Mouse (Mus musculus) CH12.LX (cell line): ENCODE results near the gene Nfic. TPM values are rescaled to one million over a fixed set of nuclear protein-coding genes. Genes with fewer than 3 reads are reported as not detected.

Source experiments
- DNase-seq: peaks from one replicate; pipeline ENCODE4 v3.0.0-alpha.2; 2013; ENCODE audit errors: extremely low read depth
- H3K27ac ChIP-seq: 2 replicates; pipeline ENCODE4 v1.5.1; 2012; ENCODE audit warnings: low read depth, mild to moderate bottlenecking, control low read depth, moderate library complexity; ENCODE audit not compliant: insufficient read depth
- H3K27me3 ChIP-seq: replicated peaks from 2 replicates; pipeline ENCODE3; 2012; ENCODE audit warnings: inconsistent platforms
- H3K36me3 ChIP-seq, 2 experiments: replicated peaks in 1 of 2; 2 replicates each; pipeline versions ENCODE3 to v1.6.1; 2012; ENCODE audit warnings: inconsistent platforms in 1 of 2, low read length in 1 of 2, mild to moderate bottlenecking in 1 of 2, mixed read lengths in 1 of 2, moderate library complexity in 1 of 2; ENCODE audit not compliant: control insufficient read depth in 1 of 2, insufficient read depth in 1 of 2
- H3K4me1 ChIP-seq, 2 experiments: 2 replicates each; pipeline ENCODE4 v1.6.1; 2012; ENCODE audit warnings: inconsistent platforms in 1 of 2, moderate library complexity in 1 of 2; ENCODE audit not compliant: insufficient read depth in 2 of 2, control insufficient read depth in 1 of 2
- H3K4me2 ChIP-seq: 2 replicates; pipeline ENCODE4 v1.6.1; 2012; ENCODE audit warnings: low read depth, mild to moderate bottlenecking, control low read depth; ENCODE audit not compliant: poor library complexity, insufficient read depth, severe bottlenecking
- H3K4me3 ChIP-seq, 3 experiments: fragments of 150-350 bp in 1 of 3; sonication (generic) in 1 of 3; replicated peaks in 1 of 3; 2 replicates each; pipeline versions ENCODE3 to v1.5.1; 2011 to 2012; ENCODE audit warnings: low read depth in 2 of 3, low read length in 2 of 3, mild to moderate bottlenecking in 2 of 3, moderate library complexity in 2 of 3, control low read depth in 1 of 3, improper control_type of control experiment in 1 of 3, inconsistent platforms in 1 of 3, mixed read lengths in 1 of 3; ENCODE audit not compliant: poor library complexity in 1 of 3
- H3K79me2 ChIP-seq: replicated peaks from 2 replicates; pipeline ENCODE4 v1.6.1; 2012; ENCODE audit warnings: mild to moderate bottlenecking, moderate library complexity; ENCODE audit not compliant: control insufficient read depth, poor library complexity, insufficient read depth, severe bottlenecking; ENCODE audit errors: extremely low read depth
- H3K9ac ChIP-seq: 2 replicates; pipeline ENCODE4 v1.6.1; 2012; ENCODE audit warnings: low read depth, mild to moderate bottlenecking, control low read depth, moderate library complexity; ENCODE audit not compliant: insufficient read depth
- H3K9me3 ChIP-seq: replicated peaks from 2 replicates; pipeline ENCODE3; 2012; ENCODE audit warnings: low read length, inconsistent platforms, mixed read lengths
- BHLHE40 ChIP-seq: IDR thresholded peaks from 2 replicates; pipeline ENCODE4 v1.6.1; 2011; ENCODE audit warnings: mild to moderate bottlenecking, low read depth, low read length, improper control_type of control experiment
- CHD2 ChIP-seq: IDR thresholded peaks from 2 replicates; pipeline ENCODE4 v1.6.1; 2011; ENCODE audit warnings: low read length, improper control_type of control experiment
- CTCF ChIP-seq, 2 experiments: IDR thresholded peaks in 1 of 2; conservative IDR thresholded peaks in 1 of 2; 2 replicates each; pipeline ENCODE4 v1.5.1; 2011 to 2012; ENCODE audit warnings: low read depth in 2 of 2, low read length in 2 of 2, improper control_type of control experiment in 1 of 2, inconsistent platforms in 1 of 2, mild to moderate bottlenecking in 1 of 2, moderate library complexity in 1 of 2
- E2F4 ChIP-seq: IDR thresholded peaks from 2 replicates; pipeline ENCODE4 v1.6.1; 2011; ENCODE audit warnings: low read depth, low read length, improper control_type of control experiment; ENCODE audit not compliant: insufficient replicate concordance
- EP300 ChIP-seq: IDR thresholded peaks from 2 replicates; pipeline ENCODE4 v1.6.1; 2011; ENCODE audit warnings: low read length, improper control_type of control experiment
- IRF4 ChIP-seq: IDR thresholded peaks from 2 replicates; pipeline ENCODE4 v1.6.1; 2014; ENCODE audit warnings: low read depth, mild to moderate bottlenecking, inconsistent platforms, low read length, improper control_type of control experiment
- JUN ChIP-seq: IDR thresholded peaks from 2 replicates; pipeline ENCODE4 v1.6.1; 2011; ENCODE audit warnings: low read depth, mild to moderate bottlenecking, low read length, improper control_type of control experiment, moderate library complexity; ENCODE audit not compliant: insufficient read depth
- KAT2A ChIP-seq: IDR thresholded peaks from 2 replicates; pipeline ENCODE4 v1.6.1; 2012; ENCODE audit warnings: low read length, improper control_type of control experiment, inconsistent platforms; ENCODE audit not compliant: insufficient replicate concordance
- MAFK ChIP-seq: IDR thresholded peaks from 2 replicates; pipeline ENCODE4 v1.6.1; 2011; ENCODE audit warnings: low read length, improper control_type of control experiment; ENCODE audit not compliant: insufficient replicate concordance
- MXI1 ChIP-seq: IDR thresholded peaks from 2 replicates; pipeline ENCODE4 v1.6.1; 2011; ENCODE audit warnings: mild to moderate bottlenecking, low read depth, low read length, improper control_type of control experiment
- MYC ChIP-seq: IDR thresholded peaks from 2 replicates; pipeline ENCODE4 v1.6.1; 2011; ENCODE audit warnings: low read depth, mild to moderate bottlenecking, improper control_type of control experiment, low read length
- NRF1 ChIP-seq: IDR thresholded peaks from 2 replicates; pipeline ENCODE4 v1.6.1; 2014; ENCODE audit warnings: low read depth, mild to moderate bottlenecking, inconsistent platforms, low read length, improper control_type of control experiment, moderate library complexity
- POLR2A ChIP-seq: IDR thresholded peaks from 2 replicates; pipeline ENCODE4 v1.6.1; 2011; ENCODE audit warnings: low read depth, mild to moderate bottlenecking, improper control_type of control experiment, low read length
- RAD21 ChIP-seq: IDR thresholded peaks from 2 replicates; pipeline ENCODE4 v1.6.1; 2011; ENCODE audit warnings: low read depth, mild to moderate bottlenecking, low read length, improper control_type of control experiment, moderate library complexity
- RCOR1 ChIP-seq: conservative IDR thresholded peaks from 2 replicates; pipeline ENCODE4 v1.6.1; 2012; ENCODE audit warnings: low read depth, mild to moderate bottlenecking, inconsistent platforms, low read length, improper control_type of control experiment
- SIN3A ChIP-seq: IDR thresholded peaks from 2 replicates; pipeline ENCODE4 v1.6.1; 2012; ENCODE audit warnings: low read length, improper control_type of control experiment, inconsistent platforms
- TBP ChIP-seq: conservative IDR thresholded peaks from 2 replicates; pipeline ENCODE4 v1.6.1; 2011; ENCODE audit warnings: low read depth, low read length, improper control_type of control experiment
- USF1 ChIP-seq: IDR thresholded peaks from 2 replicates; pipeline ENCODE4 v1.6.1; 2014; ENCODE audit warnings: low read depth, mild to moderate bottlenecking, inconsistent platforms, low read length, improper control_type of control experiment
- USF2 ChIP-seq: conservative IDR thresholded peaks from 2 replicates; pipeline ENCODE4 v1.6.1; 2011; ENCODE audit warnings: low read depth, low read length, improper control_type of control experiment
- ZC3H11A ChIP-seq: IDR thresholded peaks from 2 replicates; pipeline ENCODE4 v1.6.1; 2012; ENCODE audit warnings: low read depth, mild to moderate bottlenecking, inconsistent platforms, low read length, improper control_type of control experiment
- ZMIZ1 ChIP-seq: IDR thresholded peaks from 2 replicates; pipeline ENCODE4 v1.6.1; 2012; ENCODE audit warnings: low read depth, mild to moderate bottlenecking, inconsistent platforms, low read length, improper control_type of control experiment
- dilution Hi-C: fragments of 300-500 bp; cut with MboI; formaldehyde crosslinking; loops from 2 replicates; pipeline ENCODE4 v1.14.3; 2020; ENCODE audit warnings: low sequenced_read_pairs; ENCODE audit not compliant: extremely low pct_unique_long_range_greater_than_20kb, extremely low pct_ligation_motif_present
- in situ Hi-C: fragments of 300-500 bp; cut with MboI; formaldehyde crosslinking; loops from 3 replicates; pipeline ENCODE4 v1.14.3; 2019; ENCODE audit warnings: low sequenced_read_pairs, low pct_ligation_motif_present, low pct_unique_long_range_greater_than_20kb, mixed read lengths
- polyA plus RNA-seq: library from polyadenylated mRNA; unstranded; fragments of >175 nt; gene quantifications from 2 replicates; pipeline ENCODE4 v1.2.1, GENCODE M21; 2012; ENCODE audit warnings: low read depth; ENCODE audit not compliant: insufficient read length
- total RNA-seq, 2 experiments: library from RNA; depleted of rRNA; stranded (reverse); fragments of 300-350 nt in 1 of 2; fragments of >200 nt in 1 of 2; gene quantifications; 2 replicates each; pipeline ENCODE4 v1.2.3; 2012 to 2014

Nfic gene
- total and polyA plus RNA-seq, 3 experiments, result 0.07 to 4.7 (median 4.0) TPM

DNA sequence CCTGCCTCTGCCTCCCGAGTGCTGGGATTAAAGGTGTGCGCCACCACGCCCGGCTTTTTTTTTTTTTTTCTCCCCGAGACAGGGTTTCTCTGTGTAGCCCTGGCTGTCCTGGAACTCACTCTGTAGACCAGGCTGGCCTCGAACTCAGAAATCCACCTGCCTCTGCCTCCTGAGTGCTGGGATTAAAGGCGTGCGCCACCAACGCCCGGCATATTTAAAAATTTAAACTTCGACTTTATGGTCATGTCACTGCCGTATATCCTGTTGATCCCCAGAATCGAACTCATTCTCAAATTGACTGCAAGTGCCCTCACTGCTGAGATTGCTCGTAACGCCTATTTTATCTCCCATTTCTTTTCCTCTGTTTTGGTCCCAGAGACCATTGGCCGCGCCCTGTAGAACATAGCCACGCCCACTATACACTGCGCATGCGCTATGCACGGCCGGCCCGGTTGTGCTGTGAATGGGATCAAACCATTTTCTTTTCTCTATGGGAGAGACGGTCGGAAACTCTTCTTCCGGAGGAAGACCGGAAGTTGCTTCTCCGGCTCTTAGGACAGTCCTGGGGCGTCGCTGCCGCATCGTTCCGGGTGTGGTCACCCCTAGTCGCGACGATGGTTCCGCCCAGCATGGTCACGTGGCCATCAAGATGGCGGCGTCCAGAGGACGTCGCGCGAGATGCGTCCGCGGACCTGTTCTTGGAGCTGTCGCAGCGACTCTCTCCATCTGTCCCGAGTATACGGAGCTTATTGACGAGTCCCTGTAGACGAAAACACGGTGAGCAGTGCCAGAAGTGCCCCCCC is 71.4 kb downstream of the Nfic start, which contains the start of the genes Dohh and Gm48551 (continued):
- TF ChIP-seq MYC (peak; percentile 87), BHLHE40 (peak; percentile 68; the same call in 1 of the 2 replicates), MAFK (no peak), RCOR1 (no peak), CTCF (conservative IDR thresholded peaks at IDR 0.05 in 1 of 2, IDR thresholded peaks at IDR 0.05 in 1 of 2; ENCODE audit: low read depth in 2 of 2, low read length in 2 of 2) (no peak), USF2 (peak; percentile 95), SIN3A (peak; percentile 95), E2F4 (no peak), POLR2A (peak; percentile 98), TBP (peak; percentile 94), USF1 (peak; percentile 98), IRF4 (0 out of 2 replicates have a peak, but pooled peaks have one; percentile 52), ZC3H11A (no peak), KAT2A (peak; percentile 75; the same call in 1 of the 2 replicates), EP300 (no peak)

DNA sequence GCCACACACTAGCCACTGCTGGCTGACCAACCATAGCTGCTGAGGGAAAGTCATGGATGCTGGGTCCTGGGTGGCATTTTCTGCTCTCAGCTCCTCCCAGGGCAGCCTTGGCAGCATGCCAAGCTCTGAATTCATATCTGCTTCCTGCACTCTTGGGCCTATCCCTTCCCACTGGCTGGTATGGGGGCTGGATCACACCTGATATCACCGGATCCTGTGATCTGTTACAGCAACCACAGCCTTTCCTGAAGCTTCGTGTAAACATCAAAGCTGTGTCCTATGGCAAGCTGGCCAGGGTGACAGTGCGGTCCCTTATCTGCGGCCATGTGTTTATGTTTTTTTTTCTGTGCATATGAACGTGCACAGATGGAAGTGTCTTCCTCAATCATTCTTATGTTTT is 73.4 kb downstream of the Nfic start:
- Histone ChIP-seq H3K4me3 (no peak overlapping the region), H3K9me3 (no peaks in the 10 kb centered on the region), H3K4me2 (no peak overlapping the region), H3K79me2 (peaks cover 25% of the 10 kb centered on the region), H3K36me3 (peaks cover 13 to 15% of the 10 kb centered on the region in 2 experiments), H3K27ac (no peak overlapping the region), H3K9ac (no peak overlapping the region), H3K4me1 (peaks cover 7 to 26% of the 10 kb centered on the region in 2 experiments), H3K27me3 (no peaks in the 10 kb centered on the region)
- TF ChIP-seq MXI1 (no peak), SIN3A (no peak), RAD21 (no peak), CHD2 (no peak), ZMIZ1 (no peak), POLR2A (no peak), CTCF (conservative IDR thresholded peaks at IDR 0.05 in 1 of 2, IDR thresholded peaks at IDR 0.05 in 1 of 2; ENCODE audit: low read depth in 2 of 2, low read length in 2 of 2) (no peak), JUN (no peak), USF1 (no peak), IRF4 (no peak), TBP (no peak), BHLHE40 (no peak), NRF1 (no peak)
- in situ Hi-C loops (loop anchor here (5.0 kb wide), 1 partner anchor 150 kb away; no protein-coding TSS in a partner anchor), dilution Hi-C loops (no loop called here)
- no peak for DNase-seq
